Mouse (Mus musculus) liver, embryonic 14.5 days (tissue): Measurements from ENCODE around the gene Erp27.

Experiments used
- CTCF ChIP-seq: IDR thresholded peaks from 2 replicates; pipeline ENCODE4 v1.5.1; 2016; ENCODE audit warnings: antibody characterized with exemption, low read depth, control low read depth
- EP300 ChIP-seq: IDR thresholded peaks from 2 replicates; pipeline ENCODE4 v1.6.1; 2016; ENCODE audit warnings: antibody characterized with exemption, low read depth

GRCm38 (mm10) chr6:136947716-136948115, 25.7 kb upstream of the Erp27 start:
- TF ChIP-seq CTCF (no peak), EP300 (no peak)
